Mouse (Mus musculus): ENCODE data around the gene Haus3.
A peak's percentile ranks its signal among the peaks of the same experiment; 100 is the strongest.

Haus3 gene

DNA sequence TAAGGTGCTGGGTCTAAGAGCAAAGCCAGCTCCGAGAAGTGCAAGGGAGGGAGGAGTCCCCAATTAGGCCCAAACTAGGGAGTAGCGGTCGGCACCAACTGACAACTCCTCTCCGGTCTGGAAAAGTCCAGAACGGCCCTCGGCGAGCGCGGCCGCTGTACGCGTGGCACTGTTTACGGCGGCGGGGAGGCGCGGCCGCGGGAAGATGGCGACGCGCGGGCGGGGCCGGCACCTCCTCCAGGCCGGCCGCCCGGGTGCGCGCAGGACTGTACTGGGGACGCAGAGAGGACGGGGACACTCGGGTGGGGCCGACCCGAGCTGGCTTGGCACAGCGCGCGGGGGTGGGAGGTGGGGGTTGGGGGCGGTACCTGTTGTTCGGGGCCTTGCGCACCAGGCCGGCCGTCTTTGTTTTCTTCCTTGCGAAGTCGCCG lies 17.6 kb upstream of the Haus3 start:
- no peak for DNase-seq (ENCODE audit: extremely low read depth, low read depth)

- DNase-seq (ENCODE audit: extremely low read depth, low read depth) = no peak
Measured at GRCm38 (mm10) chr5:34186391-34186790, 17.1 kb upstream of the Haus3 start.

DNA sequence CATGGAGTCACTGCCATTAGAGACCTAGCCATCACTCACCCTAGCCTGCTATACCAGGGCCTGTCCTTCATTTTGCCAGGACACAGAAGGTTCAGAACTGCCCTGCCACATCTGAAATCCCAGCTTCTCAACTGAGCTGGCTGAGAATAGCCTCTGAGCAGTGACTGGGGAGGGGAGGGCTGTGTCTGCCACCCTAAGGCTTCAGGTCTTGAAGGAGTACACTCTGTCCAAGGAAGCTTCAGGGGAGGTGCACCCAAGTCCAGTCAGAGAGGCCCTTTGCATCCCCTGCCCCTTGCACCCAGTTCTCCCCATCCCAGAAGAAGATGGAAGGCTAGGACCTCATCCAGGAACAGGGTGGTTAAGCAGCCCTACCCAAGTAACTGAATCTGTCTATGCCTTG lies 16.5 kb upstream of the Haus3 start:
- no peak for DNase-seq (ENCODE audit: extremely low read depth, low read depth)

- DNase-seq (ENCODE audit: extremely low read depth, low read depth) = no peak
Measured at GRCm38 (mm10) chr5:34185051-34185580, 15.8 kb upstream of the Haus3 start.

DNA sequence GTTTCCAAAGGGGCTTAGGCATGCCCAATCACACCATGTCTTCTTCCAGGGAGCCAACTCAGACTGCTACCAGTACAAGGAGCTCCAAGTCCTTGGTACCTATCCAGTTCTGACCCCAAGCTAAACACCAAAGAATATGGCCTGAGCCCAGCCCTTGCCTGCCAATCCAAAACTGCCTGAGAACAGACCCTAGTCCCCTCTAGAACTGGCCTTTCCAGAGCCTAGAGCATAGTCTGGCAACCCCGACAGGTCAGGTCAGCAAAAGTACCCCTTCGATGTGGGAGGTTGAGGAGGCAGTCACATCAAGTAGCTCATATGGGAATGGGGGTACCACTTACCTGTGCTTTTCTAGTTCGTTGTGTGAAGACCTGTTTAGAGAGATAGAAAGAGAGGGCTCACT lies 14.6 kb upstream of the Haus3 start:
- DNase-seq (ENCODE audit: extremely low read depth, low read depth) = no peak

GRCm38 (mm10) chr5:34183156-34183880 lies 14.0 kb upstream of the Haus3 start:
- DNase-seq (ENCODE audit: extremely low read depth, low read depth) = no peak

DNA sequence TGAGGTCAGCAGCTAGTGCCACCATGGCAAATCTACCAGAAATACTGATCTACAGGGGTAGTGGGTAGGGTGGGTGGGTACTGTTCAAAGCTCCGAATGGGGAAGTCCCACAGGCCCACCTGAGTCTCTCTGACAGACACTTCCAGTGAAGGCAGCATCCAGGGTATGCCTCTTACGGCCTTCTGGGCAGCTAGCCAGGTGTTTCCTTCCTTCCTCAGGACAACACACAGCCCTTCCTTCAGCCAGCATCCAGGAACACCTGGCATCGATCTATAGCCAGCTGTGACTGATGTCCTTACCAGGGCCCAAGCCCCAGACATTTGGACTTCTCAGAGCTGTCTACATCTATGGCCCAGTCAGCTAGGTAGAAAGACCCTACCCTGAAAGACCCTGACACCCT lies 13.2 kb upstream of the Haus3 start:
- no peak for DNase-seq (ENCODE audit: extremely low read depth, low read depth)

DNA sequence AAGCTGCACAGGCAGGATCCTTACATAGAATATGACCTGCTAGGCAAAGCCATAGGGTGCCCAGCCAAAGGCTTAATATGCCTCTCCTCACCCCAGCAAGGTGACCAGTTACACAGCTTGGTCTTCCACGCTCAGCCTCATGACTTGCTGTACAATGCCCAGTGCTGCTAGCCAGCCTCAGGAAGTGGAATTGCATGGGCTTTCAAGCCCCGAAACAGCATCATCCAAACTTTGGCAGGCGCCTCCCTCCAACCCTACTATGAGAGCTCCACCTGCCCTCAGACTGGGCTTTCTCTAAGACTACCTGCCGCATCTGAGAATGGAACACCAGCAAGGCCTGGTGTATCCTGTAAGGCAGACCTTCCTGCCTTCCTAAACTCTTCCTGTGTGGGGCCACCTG lies 8.5 kb upstream of the Haus3 start:
- no peak for DNase-seq (ENCODE audit: extremely low read depth, low read depth)

DNA sequence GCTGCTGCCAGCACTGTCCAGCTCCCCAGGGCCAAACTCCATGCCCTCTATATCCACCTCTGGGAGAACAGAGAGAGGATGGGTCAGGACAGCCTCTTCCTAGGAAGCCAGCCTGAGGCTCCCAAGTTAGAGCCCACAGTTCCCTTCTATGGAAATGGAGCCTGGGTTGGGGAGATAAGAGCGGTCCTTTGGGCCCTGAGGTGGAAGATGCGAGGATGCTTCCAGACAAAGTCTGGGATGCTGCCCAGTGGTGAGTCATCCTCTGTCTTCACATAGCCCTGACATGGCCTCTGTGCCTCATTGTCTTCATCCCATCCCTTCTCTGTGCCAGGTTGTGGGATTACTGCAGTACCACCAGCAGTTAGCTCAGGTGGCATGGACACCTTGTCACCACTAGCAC lies 7.8 kb upstream of the Haus3 start:
- no peak for DNase-seq (ENCODE audit: extremely low read depth, low read depth)

- no peak for DNase-seq (ENCODE audit: extremely low read depth, low read depth)
Measured at GRCm38 (mm10) chr5:34176691-34177090, 7.4 kb upstream of the Haus3 start.

- no peak for DNase-seq (ENCODE audit: extremely low read depth, low read depth)
Measured at GRCm38 (mm10) chr5:34175403-34175694, 6.0 kb upstream of the Haus3 start.

- DNase-seq (ENCODE audit: extremely low read depth, low read depth) = no peak
Measured at GRCm38 (mm10) chr5:34174550-34175402, 5.4 kb upstream of the Haus3 start.

GRCm38 (mm10) chr5:34174021-34174420 lies 4.7 kb upstream of the Haus3 start:
- DNase-seq (ENCODE audit: extremely low read depth, low read depth) = no peak

DNA sequence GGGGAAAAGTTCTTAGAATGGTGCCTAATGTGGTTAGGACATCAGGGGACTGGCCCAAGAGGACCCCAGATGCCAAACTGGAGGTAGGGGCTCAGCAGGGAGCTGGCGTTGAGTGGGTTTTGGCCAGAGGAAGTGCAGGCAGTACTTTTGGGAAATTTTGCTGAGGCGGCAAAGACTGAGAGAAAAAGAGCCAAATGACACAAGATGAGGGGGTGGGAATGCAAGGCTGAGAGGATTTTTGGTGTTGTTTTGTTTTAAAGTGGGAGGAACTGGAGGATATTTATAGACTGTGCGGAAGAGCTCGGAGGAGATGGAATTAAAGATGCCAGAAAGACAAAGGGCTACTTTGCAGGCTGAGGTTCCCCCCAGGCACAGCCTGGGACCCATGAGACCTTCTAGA lies 1.4 kb upstream of the Haus3 start:
- no peak for DNase-seq (ENCODE audit: extremely low read depth, low read depth)

GRCm38 (mm10) chr5:34169954-34170353 lies 627 bp upstream of the Haus3 start:
- no peak for DNase-seq (ENCODE audit: extremely low read depth, low read depth)

DNA sequence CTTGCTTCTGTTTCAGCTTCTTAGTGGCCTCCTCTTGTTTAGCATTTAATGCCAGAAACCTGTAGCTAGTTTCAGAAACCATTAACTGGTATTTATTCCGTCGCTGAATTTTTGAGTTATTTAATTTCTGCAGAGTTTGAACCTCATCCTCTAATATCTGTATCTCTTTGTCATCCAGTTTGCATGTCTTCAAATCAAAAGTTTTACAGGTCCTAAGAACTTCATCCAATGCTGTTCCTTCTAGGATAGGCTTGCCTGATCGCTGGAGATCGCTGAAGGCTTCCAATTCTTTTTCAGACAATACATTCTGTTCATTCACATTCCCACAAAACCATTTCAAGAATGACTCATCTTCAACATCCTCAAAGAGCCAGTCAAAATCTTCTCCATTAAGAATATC lies 1.5 kb downstream of the Haus3 start:
- DNase-seq (ENCODE audit: extremely low read depth, low read depth) = no peak

- no peak for DNase-seq (ENCODE audit: extremely low read depth, low read depth)
Measured at GRCm38 (mm10) chr5:34165793-34166192, 3.5 kb downstream of the Haus3 start.

DNA sequence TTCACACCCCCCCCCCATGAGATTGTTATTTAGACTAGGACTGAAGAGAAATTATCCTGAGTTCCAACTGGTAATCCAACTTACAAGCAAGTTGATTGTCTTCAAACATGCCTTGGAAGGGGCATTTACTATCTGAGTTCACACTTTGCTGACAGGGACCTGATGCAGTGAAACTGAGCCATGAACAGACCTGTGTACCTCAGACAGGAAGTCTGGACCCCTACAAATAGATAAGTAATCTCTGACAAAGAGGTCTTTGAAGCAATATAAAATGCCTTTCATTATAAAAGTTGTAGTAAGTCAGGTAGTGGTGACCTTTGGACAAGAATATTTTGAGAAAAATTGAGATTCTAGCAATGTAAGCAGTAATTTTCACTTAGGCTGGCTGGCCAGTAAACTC lies 20.9 kb downstream of the Haus3 start:
- DNase-seq (ENCODE audit: extremely low read depth, low read depth) = no peak

GRCm38 (mm10) chr5:34147554-34147953 lies 21.8 kb downstream of the Haus3 start:
- no peak for DNase-seq (ENCODE audit: extremely low read depth, low read depth)

- DNase-seq (ENCODE audit: extremely low read depth, low read depth) = no peak
Measured at GRCm38 (mm10) chr5:34139751-34140150, 29.6 kb downstream of the Haus3 start.

DNA sequence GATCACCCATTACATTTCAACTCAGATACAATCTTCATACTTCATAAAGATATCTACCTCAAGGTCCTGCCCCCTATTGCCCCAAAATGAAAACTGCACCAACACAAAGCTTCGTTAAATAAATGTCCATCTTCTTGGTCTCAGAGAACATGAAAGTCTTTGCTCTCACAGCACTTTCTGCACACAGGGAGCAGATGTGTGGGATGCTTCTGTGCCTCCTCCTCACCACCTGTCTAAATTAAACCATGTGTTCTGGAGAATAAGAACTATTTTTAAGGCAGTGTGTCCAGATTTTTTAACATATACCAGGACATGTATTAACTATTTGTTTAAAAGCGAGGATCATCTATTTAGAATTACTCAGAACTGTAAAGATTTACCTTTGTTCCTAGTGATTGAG lies 36.6 kb downstream of the Haus3 start:
- no peak for DNase-seq (ENCODE audit: extremely low read depth, low read depth)

DNA sequence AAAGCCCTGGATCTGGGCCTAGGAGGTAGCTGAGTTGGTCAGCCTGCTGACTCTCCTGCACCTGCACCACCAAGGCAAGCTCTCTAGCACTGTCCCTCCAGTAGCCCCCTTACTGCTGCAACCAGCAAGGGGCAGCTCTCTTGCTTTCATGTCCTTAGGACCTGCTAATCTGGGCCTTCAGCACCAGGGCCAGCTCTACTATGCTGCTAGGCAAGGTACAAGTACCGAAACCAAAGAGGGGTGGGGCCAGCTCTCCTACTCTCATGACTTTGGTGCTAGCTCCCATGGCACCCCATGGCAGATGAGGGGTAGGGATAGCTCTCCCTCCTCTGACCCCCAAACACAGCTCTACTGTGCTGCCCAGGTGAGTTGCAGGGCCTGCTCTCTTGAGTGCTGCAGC lies 45.2 kb downstream of the Haus3 start:
- peak; percentile 12 for DNase-seq (ENCODE audit: extremely low read depth, low read depth)
